Mouse (Mus musculus) T-helper 17 cell (primary cell): ENCODE measurements at regions not wholly inside any gene's neighbourhood (a gene's known extent, or its start where the extent isn't known, plus 50 kb on each side); places are given as distances from the start of the nearest gene placed in this dataset.

Experiments used
- in situ Hi-C, 2 experiments: fragments of 300-600 bp; cut with MboI, MseI; formaldehyde crosslinking; loops; 1 replicate in 1 of 2; 2 replicates in 1 of 2; pipeline ENCODE4 v1.15.1; 2025; ENCODE audit warnings: high pct_unique_total_duplicates in 2 of 2

- in situ Hi-C loops = no loop called here
Measured at GRCm38 (mm10) chr1:183504103-183504841, 86.3 kb downstream of the Hhipl2 start.

- in situ Hi-C loops = no loop called here
Measured at GRCm38 (mm10) chr1:183507893-183508292, 89.9 kb downstream of the Hhipl2 start.

- in situ Hi-C loops = no loop called here
Measured at GRCm38 (mm10) chr1:183510759-183511158, 92.7 kb downstream of the Hhipl2 start.

- in situ Hi-C loops = no loop called here
Measured at GRCm38 (mm10) chr1:183513876-183514275, 95.9 kb downstream of the Hhipl2 start.

- in situ Hi-C loops = no loop called here
Measured at GRCm38 (mm10) chr1:183514281-183514983, 96.4 kb downstream of the Hhipl2 start.

- in situ Hi-C loops = no loop called here
Measured at GRCm38 (mm10) chr1:183514984-183515287, 96.9 kb downstream of the Hhipl2 start.

- in situ Hi-C loops = no loop called here
Measured at GRCm38 (mm10) chr1:183516167-183516566, 98.2 kb downstream of the Hhipl2 start.

GRCm38 (mm10) chr1:183517236-183517635, 99.2 kb downstream of the Hhipl2 start:
- in situ Hi-C loops = no loop called here

GRCm38 (mm10) chr1:183521569-183521968, 103.6 kb downstream of the Hhipl2 start:
- in situ Hi-C loops = no loop called here

- in situ Hi-C loops = no loop called here
Measured at GRCm38 (mm10) chr1:183533386-183533785, 115.4 kb downstream of the Hhipl2 start.

- in situ Hi-C loops = no loop called here
Measured at GRCm38 (mm10) chr1:183548752-183549387, 130.9 kb downstream of the Hhipl2 start.

- in situ Hi-C loops = no loop called here
Measured at GRCm38 (mm10) chr1:183552617-183553016, 134.6 kb downstream of the Hhipl2 start.

GRCm38 (mm10) chr1:183553219-183553618, 135.2 kb downstream of the Hhipl2 start:
- in situ Hi-C loops = no loop called here

- in situ Hi-C loops = no loop called here
Measured at GRCm38 (mm10) chr1:183562853-183563252, 144.8 kb downstream of the Hhipl2 start.

GRCm38 (mm10) chr1:183573621-183574585, 155.9 kb downstream of the Hhipl2 start:
- in situ Hi-C loops = no loop called here

GRCm38 (mm10) chr1:183584861-183585260, 166.8 kb downstream of the Hhipl2 start:
- in situ Hi-C loops = no loop called here

GRCm38 (mm10) chr1:183586406-183586805, 168.4 kb downstream of the Hhipl2 start:
- in situ Hi-C loops = no loop called here

- in situ Hi-C loops = no loop called here
Measured at GRCm38 (mm10) chr1:183595306-183595705, 177.3 kb downstream of the Hhipl2 start.

GRCm38 (mm10) chr1:183600466-183600865, 182.5 kb downstream of the Hhipl2 start:
- in situ Hi-C loops = no loop called here

- in situ Hi-C loops = no loop called here
Measured at GRCm38 (mm10) chr1:183611966-183612694, 194.1 kb downstream of the Hhipl2 start.
